Mouse (Mus musculus) heart, adult 9 months (tissue): Measurements from ENCODE around the gene Abtb2.

Source experiments
- DNase-seq, 2 experiments: peaks; one replicate each; pipeline ENCODE4 v3.0.0; 2022; ENCODE audit warnings: low spot score in 2 of 2

Abtb2 gene

DNA sequence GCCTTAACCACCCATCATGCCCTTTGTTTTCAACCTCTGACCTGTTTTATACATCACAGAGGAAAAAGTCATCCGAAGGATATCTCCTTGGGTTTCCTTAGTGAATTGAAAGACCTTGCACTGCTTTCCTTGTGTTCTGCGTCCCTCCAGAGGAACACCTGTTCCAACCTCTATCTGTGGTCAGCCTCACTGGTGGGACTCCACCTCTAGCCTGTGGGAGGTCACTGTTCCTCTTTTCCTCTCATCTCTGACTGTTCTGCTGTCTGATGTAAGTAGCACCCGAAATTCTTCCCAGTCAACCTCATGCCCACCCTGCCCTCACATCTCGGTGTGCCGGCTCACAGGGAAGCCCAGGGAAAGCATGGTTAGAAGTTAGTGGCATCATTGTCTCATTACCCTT, 48.9 kb downstream of the Abtb2 start:
- no peak for DNase-seq

DNA sequence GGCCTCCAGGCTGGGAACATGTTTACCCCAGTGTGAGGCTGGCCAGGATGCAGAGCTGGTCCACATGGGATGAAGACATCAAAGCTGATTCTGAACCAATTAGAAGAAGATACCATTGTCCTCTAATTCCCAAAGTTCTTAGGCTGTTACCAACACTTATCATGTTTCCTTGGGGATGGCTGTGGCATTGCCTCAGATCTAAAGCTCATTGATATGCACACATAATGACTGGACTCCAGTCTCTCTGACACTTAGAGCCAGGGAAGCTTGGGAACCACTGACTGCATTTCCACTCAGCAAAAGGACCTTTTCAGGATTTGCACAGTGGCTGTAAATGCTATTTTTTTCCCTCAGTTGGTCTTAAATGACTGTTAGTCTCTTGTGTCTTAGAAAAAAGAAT, 52.3 kb downstream of the Abtb2 start:
- DNase-seq: no peak

DNA sequence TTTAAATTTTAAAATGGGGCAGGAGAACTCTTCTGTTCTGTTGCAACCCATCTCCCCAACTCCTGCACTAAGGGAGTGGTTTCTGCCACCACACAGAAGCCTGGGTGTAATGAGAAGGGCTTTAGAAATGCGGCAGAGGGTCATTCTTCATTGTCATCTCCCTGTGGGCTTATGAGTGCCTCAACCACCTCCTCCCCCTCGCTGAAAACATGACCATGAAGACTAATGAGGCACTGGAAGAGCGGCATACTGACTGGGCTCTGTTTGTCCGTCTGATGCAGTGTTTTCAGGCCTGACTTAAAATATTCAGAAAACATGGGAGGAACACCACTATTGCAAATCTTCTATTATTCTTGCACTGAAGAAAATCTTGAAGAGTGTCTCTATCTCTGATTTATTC, 56.8 kb downstream of the Abtb2 start:
- no peak for DNase-seq

DNA sequence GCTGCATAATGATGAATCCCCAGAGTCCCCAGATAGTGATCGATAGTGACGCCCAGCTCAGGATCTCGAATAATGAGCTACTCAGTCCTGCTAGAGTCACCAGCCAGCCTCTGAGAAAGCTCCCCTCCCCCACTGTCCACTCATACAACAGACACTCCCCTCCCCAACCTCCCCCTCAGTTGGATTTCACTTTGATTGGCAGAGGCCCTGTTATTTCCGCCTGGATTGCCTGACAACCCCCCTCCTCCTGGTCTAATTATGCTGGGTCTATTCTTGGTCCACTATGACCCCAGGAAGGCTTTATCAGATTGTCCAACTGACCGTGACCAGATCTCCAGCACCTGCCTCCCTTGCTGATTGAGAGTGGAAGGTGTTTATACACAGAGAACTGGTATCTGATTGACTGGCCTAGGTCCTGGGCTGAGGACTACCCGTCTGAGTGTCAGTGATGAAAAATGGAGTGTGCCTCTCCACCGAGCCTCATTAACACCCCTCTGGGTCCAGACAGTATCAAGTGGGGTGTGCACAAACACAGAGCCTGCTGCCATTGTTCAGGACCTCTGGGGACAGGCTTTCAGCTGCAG, 59.3 kb downstream of the Abtb2 start:
- no peak for DNase-seq

DNA sequence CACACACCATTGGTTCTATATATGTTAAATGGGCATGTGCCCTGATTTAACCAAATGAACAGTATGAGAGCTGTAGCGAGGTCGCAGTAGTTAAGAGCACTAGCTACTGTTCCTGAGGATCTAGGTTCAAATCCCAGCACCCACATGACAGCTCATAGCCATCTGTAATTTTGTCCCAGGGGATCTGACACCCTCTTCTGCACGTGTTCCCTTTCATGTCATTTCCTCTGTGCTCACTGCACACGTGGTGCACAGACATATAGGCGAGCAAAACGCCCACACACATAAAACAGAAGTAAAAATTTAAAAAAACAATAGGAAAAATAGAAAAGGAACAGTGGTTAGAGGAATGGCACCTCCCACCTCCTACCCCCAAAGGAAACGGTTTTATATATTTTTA, 61.0 kb downstream of the Abtb2 start:
- DNase-seq: no peak

DNA sequence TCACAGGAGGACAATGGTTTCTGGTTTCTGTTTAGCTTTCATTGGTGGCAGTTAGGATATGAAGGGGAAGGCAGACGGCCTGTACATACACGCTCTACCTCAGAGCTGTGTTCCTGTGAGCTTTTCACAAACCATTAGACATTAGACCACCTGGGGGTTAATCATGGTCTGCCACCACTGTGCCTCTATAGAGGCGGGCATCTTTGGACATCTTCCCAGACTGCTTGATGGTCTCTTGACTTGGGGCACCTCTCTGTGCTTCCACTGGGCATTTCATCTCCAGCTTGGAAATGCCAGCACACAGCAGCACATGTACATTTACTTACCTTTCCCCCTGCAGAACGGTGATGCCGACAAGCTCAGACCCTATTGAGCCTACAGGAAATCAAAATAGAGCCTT, 63.8 kb downstream of the Abtb2 start:
- DNase-seq: no peak

DNA sequence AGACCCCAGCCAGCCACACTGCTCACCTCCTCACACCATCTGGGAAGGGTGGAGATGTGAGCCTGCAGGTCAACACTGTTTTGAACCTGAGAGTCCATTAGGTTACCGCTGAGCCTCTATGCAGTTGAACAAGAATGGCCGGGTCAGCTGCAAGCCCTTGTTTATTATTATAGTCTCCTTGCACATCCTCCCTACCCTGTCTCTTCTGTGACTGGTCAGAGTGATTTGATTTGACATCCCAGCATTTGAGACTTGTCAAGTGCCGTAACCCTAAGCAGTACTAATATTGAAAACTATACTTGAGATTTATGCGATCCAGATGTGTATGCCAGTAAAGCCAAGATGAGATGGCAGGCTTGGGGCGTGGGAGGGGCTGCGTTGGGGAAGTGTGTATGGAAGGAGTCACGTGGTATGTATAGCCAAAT, 65.2 kb downstream of the Abtb2 start:
- no peak for DNase-seq

DNA sequence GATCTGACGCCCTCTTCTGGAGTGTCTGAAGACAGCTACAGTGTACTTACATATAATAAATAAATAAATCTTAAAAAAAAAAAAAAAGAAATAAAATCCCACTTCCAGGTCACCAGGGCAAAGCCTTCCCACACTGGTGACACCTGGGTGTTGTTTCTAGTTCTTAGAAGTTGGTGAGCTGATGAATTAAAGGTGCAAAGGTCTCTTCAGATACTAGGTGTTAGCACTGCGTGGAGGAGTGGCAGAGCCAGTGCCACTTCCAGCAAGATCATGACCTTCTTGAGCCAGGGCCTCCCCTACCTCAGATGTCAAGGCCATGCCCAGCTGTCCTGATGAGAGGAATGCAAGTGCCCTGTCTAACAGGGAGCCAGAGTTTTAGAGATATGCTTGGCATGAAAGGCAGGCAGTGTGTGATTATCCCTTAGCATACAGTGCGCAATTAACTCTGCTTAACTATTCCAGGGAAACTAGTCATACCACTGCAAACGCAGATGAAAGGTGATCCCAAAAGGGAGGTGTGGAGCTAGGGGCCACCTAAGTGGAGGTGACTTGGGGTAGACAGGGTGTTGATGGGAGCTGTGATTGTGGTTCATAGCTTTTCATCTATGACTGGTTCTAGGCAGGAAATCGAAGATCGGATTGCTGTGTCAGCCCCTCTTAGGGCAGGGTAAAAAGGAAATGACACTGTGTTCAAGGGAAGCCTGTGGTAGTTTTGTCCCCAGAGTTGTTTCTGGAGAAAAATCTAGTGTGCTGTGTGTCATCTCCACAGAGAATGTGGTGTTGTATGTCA, 66.2 kb downstream of the Abtb2 start:
- peak; percentile 13 to 23 for DNase-seq

DNA sequence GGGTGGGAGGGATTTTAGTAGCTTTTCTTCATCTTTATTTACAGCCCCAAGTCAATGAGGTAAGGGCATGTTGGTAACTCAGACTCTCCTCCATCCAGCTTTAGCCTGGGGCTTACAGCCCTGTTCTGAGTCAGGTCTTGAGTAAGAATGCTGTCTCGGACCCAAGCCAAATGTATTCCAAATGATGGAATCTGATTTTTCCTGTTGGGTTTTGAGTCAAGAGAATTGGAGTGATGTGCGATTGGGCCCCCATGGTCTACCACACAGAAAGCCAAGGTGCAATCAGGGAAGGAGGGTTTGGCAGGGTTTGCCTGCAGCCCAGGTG, 66.8 kb downstream of the Abtb2 start:
- DNase-seq: no peak

DNA sequence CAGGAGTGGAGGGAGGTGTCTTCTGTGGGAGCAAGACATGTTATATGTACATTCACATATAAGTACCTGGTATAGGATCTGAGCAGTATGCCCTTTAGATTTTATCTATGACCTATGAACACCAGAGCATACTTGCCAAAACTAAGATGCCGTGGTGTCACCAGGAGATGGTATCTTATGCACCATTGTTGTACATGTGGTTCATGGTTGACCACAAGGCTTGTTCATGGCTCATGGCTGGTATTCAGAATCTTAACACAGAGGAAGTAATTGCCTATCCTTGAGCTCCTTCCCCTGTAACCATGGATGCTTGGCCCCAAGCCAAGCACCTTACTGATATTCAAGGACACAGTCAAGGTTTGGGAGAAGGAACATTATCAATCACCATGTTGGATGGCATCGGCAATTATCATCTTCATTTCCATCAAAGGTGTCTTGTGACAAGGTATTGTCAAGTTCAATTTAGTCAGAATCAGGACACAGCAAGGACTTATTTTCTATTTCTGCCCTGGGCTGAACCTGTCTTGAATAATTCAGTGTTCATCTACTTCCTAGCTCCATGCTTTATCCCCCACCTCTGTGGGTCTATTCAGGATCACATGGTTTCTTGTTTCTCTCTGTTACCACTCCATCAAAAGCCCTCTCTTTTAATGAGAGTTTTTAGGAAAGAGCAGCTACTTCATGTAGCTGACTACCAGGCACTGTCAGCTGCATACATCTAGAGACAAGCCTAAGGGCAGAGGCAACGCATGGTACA, 69.8 kb downstream of the Abtb2 start:
- no peak for DNase-seq

DNA sequence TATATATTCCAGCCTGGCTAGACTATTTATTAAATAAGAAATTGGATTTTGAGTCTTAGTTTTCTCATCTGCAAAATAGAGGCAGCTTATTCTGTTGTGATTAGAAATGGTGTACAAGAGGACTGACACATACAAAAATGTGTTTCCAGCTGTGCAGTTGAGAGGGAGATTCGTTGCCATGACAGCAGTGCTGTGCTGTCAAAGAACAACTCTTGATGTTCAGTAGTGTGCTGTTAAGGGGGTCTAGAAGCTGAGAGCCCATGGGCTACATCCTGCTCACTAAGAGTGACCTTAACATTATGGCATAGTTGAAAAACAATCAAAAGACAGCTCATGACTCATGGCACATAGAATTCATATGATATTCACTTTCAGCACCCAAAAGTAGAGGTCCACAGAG, 71.3 kb downstream of the Abtb2 start:
- DNase-seq: no peak

DNA sequence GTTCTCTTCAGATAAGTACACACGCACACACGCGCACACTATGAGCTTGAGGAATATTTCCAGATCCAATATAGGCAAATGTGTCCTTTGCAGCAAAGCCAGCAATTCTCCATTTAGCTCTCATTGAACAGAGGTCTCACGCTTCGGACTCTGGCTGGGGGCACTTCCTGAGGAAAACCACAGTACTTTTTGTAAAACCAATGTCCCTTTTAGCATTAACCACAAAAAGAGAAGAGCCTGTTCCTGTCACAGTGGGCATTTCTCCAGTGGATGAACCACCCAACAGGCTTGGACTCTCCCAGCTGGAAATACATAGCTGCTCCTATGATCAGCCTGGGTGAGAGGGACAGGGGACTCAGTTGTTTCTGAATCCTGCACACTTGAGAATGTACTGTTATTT, 71.8 kb downstream of the Abtb2 start:
- DNase-seq: no peak

DNA sequence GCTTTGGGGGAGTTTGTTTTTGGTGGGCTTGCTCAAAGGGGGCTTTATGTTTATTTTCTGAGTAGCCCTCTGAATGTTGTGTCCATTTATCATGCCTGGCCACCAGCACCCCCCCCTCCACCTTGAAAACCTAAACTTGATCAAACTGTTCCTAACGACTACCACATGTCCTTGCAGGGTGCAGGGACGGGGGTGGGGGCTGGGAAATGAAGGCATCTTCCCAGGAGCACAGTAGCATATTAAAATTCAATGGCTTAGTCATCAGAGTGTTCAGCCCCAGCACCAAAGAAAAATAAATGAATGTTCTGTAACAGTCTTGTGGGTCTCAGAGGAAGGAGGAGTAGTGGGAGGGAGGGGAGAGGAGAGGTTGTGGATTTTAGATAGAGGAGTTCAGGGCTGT, 73.6 kb downstream of the Abtb2 start:
- DNase-seq: no peak

DNA sequence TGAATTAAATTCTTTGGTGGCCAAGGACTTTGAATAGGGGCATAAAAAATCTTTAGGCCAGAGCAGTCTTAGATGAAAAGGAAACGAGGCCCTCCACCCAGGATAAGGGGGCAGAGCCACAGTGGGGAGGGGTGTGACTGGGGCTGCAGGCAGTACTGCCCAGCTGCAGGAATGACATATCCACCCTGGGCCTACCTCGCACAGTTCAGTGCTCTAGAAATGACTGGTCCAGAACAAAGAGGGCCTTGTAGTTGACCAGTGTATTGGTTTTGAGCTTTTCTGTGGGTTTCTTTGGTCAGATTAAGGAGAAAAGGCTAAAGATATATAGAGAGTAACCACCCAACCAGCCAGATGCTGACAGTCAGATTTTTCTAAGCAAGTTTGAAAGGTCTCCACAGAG, 74.8 kb downstream of the Abtb2 start:
- DNase-seq: no peak

DNA sequence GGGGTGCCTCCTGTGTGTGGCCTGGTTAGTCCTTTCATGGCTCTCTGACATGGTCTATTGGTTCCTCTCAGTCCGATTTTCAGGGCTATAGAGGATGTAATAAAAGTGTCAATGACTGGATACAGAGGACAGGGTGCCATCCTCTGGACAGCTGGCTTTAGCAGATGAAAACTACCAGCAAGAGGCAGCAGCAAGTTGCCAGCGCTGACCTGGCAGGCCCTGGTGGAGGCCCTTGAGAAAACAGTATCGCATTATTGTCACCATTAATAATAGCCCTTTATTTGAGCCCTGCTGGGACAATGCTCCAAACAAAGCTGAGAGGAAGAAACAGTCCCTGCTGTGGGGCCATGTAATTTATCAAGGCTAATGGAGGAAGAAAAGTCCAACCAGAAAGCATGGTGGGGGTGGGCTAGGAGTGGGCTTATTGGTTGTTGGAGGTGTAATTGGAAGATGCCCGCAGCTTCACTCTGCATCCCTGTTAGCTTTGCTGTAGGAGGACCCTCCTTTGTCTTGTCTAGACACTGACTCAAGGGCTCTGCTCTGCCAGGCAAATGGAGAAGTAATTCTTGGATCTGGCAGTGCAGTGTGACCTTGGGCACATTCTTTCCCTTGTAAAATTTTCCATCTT, 77.6 kb downstream of the Abtb2 start:
- DNase-seq: peak; percentile 20 to 28

DNA sequence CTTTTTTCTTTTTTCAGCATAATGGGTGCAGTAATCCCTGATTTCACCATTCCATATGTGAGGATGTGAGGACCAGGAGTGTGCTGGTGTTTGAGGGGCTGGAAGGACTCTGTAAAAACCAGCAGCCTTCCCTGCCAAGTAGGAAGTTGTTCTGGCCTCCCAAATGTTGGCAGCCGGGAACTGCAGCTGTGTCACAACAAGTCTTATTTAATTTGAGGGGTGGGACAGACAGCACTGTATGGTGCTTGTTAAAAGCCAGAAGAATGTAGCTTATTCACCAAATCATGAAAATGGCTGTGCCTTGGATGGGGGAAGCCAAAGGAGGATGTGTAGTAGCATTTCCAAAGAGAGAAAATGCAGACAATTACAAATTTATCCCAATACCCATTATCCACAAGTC, 78.3 kb downstream of the Abtb2 start:
- DNase-seq: no peak

DNA sequence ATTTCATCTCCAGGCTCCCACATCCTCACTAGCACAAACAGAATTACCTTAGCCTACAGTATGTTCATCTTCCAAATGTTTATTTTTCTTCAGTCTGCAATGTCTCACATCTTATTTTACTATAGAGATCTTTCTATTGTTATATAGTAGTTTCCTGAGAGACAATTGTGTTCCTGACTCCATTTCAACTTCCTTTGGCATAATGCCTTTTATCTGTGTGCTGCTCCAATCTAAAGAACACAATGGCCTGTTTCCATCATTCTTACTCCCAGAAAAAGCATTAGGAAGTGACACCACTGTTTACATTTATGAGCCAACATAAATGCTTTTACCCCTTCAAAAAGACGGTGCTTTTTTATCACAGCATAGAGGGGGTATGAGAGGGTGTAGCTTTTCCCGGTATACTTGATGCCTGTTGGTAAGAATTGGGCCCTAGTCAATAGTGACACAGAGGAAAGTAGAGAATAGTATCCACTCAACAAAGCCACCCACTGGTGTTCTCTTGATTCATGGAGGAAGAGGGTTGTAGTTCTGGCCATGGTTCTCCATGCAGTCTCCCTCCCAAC, 84.3 kb downstream of the Abtb2 start:
- no peak for DNase-seq

DNA sequence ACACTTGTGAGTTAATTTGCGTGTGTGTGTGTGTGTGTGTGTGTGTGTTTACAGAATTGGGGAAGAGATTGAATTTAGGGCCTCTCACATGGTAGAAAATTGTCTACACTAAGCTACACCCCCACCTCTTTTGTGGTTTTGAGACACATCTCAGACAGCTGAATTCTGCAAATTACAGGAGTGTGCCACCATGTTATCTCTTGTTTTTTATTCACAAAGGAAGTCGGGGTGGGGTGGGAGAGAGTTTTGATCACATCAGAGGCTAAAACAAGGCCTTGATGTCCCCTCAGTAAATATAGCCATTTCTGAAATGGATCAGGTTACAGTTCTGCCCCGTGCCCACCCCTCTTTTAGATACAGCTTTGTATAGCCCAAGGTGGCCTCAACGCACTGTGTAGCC, 86.0 kb downstream of the Abtb2 start:
- DNase-seq: no peak

DNA sequence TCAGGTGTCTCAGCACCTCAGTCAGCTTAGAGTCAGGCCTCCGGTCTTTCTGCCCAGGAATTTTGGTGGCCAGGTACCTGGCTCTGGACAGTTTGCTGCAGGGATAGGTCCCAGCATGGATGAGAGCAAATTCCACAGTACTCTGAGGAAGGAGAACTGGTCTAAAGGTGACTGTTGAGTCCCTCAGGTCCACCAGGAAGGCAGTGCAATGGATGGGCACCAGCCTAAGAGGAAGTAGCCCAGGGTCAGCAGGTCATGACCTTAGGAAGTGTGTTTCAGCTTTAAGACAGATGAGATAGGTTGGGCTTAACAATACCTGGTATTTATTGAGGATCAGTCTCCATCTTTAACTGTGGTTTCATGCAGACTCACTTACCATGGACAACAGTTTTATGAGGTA, 88.9 kb downstream of the Abtb2 start:
- DNase-seq: no peak

DNA sequence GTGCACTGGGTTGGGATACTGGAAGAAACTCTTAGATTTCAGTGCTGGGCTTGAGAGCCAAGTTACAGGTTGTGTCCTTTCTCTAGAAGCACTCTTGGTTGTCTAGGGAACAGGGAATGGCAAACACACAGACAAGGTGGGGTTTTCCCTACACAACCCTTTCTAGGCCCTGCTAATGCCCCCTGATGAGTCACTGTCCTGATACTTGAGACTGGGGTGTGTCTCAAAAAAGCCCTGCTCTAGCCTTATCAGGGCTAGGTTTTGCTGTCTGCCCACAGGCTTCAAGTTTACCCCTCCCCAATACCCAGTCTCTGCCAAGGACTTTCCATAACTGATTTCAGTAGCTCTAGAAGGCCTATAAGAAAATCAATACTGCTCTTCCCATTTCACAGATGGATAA, 89.9 kb downstream of the Abtb2 start:
- no peak for DNase-seq

DNA sequence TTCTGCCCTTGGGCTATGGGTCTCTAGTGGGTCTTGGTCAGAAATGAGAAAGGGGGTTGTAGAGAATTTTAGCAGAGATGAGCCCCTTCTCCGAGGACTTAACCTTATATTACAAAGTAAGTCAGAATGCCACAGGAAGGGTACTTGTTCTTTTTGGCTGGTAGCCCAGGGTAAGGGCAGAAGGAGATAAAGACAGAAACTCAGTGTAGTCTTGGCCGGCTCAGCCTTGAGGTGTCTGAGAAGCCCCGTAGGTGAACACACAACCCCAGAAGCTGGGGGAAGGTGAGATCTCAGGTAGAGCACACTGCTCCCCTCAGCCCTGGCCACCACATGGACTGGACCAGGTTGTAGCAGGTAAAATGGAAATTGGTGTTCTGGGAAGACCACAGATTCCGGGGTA, 93.1 kb downstream of the Abtb2 start:
- no peak for DNase-seq
